Mouse (Mus musculus): ENCODE results near the gene Kcnk10.

GRCm38 (mm10) chr12:98614910-98615508, 36.9 kb upstream of the Kcnk10 start:
- no peak for TF ChIP-seq POLR2A (IDR thresholded peaks at IDR 0.05; ENCODE audit: low read depth, low read length)
- no peak for TF ChIP-seq CTCF (IDR thresholded peaks at IDR 0.05; ENCODE audit: extremely low read depth, insufficient read length, insufficient replicate concordance, low read depth, low read length)

Data from small intestine, adult 2 months (tissue).